Mouse (Mus musculus) heart, adult 11 months (tissue): ENCODE measurements around the gene Gm20388.

ENCODE experiments used
- DNase-seq: peaks from one replicate; pipeline ENCODE4 v3.0.0; 2022

The Gm20388 gene

DNA sequence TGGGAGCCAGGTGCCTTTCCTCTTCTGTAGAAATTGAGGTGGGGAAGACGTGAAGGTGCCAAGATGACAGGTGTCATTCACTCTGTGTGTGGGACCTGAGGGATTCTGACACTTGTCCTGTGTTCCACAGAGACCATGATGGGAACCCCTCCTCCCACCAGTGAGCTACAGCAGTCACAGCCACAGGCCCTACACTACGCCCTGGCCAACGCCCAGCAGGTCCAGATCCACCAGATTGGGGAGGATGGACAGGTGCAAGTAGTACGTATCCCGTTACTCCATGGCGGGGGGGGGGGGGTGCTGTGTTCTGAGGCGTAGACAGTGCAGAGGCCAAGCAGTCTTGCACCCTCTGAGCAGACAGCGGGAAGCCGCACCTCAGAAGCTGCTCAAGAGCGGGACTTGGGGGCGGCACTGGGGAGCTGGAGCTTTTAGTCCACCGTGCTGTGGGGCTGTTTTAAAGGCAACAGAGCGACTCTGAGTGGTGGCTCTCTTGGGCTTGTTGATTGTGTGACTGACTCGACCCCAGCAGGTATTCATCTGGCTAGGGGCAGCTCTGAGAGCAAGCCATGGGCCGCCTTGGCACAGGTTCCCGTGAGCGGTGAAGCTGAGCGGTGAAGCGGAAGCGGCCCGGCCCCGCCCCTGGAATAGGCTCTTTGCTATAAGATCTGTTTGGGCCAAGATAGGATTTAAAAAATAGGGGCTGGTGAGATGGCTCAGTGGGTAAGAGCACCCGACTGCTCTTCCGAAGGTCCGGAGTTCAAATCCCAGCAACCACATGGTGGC lies 2095.0 kb downstream of the Gm20388 start:
- DNase-seq: no peak

DNA sequence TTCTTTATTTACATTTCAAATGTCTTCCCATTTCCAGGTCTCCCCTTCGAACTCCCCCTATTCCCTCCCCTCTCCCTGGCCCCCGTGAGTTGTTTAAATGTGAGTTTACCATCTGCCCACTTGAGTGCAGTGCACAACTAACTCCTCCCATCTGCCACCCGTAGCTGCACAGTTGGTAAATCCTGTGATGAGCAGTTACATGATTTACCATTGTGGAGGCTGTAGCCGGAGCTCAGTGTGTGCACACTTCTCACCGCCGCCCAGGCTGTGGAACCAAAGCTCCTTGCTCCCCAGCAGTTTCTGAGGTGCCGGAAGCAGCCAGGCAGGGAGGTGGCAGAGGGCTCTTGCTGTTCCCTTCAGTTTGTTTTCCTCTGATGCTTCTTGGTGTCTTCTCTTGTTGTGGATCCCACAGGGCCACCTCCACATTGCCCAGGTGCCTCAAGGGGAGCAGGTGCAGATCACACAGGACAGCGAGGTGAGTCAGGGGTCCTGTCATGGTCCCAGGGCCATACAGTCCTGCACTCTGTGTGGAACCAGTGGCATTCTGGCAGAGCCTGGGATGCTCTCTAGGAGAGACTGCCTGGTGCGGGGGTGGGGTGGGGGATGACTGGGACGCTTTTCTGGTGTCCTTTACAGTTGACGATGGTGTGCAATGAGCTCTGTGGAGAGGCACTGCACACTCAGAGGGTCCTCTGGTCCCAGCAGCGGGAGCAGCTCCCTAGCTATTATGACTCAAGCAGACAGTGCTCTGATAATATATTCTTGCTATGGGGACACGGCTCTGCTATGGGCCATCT lies 2096.2 kb downstream of the Gm20388 start:
- no peak for DNase-seq

DNA sequence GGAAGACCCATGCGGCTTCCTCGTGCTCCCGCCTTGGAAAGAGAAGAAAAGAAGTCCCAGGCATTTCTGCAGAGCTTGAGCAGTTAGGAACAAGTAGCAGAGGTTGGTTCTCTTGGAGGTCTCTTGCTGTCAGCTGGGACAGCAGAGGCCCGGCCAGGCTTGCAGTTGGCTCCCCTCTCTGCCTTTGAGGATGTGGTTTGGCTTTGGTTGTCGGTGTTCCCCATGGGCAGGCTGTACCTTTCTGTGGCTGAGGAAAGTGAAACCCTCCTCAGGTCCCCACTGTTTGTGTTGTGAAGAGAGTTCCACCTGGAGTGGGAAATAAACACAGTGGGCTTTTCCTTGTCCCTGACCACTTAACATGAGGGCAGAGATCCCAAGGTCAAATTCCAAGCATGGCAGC lies 2097.8 kb downstream of the Gm20388 start:
- no peak for DNase-seq

DNA sequence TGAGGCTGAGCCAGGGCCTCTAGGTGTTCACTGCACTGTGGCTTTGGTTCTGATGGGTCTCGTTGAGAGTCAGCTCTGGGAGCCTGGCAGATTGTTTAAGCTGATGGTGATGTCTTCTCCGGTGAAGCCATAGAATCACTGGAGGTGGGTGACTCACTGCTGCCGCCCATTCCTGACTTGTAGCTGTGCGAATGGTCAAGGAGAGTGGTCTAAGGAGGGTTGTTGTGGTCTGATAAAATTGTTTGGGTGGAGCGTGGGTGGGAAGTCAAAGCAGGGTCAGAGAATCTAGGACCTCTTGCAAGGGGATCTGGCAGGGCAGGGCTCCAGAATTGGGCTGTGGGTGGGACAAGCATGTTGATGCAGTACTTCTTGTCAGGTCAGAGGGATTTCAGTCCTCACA lies 2100.0 kb downstream of the Gm20388 start:
- DNase-seq: no peak

DNA sequence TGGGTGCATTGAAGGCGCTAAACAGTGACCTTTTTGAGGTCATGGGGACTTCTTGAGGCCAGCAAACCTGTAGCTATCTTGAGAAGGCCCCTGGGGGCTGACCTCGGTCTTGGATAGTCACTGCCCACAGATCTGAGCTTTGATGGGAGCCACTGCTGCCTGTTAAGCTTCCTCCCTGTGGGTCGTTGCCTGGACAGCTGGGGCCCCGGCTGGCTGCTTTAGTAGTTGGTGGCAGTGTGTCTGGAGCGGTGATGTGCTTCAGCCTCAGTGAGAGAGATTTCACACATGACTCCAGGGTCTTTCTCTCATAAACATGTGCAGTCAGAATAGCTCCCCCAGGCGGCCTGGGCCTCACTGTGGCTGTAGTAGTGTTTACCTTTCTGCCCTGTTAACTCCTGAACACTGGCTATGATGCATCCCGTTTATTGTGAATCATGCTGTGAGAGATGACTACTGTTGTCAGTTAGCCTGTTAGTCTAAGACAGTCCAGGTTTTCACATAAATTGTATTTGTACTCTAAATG lies 2100.5 kb downstream of the Gm20388 start:
- no peak for DNase-seq

DNA sequence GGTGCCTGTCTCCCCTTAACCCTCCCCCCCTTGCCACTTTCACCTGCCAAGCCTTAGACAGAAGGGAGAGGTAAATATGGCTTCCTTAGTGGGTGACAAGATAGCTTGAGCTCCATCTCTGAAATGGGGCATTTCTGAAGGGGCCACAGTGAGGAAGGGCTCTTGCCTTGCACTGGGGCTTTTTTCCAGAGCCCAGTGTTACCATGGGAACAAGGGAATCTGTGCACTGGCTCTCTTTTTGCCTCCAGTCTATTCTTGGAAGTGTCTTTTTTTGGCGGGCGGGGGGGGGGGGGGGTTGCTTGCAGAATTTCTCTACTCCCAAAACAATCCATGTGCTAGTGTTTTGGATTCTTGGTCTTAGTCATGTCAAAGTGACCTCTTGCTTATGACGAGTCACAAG lies 2104.0 kb downstream of the Gm20388 start:
- DNase-seq: no peak

DNA sequence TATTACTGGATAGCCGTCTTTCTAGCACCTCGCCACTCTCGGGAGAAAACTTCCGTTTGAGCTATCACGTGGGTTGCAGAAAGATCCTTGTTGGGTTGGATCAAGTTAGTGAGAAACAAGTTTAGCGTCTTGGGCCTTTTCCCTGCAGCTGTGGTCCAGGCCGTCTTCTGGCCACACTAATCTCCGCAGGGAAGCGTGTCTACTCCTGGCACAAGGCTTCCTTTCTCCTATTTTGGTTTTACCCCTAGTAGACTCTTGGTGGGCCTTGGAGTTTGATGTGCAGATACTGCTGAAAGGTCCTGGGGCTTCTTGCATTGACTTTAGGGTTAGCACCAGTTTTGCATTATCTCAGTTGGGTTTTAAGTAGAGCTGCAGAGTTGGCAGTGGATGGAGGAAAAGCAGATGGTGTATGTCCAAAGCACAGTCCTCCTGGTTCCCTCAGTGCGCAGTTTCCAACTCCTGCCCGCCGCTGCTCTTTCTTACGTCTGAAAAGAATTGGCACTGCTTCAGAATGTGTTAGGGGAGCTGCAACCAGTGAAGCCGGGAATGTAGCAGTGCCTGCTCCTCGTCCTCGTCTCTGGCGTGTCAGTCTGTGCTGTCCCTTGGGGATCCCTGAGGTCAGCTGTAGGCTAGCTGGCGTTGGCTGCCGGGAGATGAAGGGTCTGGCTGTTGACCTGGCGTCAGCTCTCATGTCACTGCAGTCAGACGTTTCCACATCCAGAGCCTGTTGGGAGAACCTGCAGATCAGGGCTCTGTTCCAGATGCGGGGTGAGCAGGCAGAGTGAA lies 2107.6 kb downstream of the Gm20388 start:
- DNase-seq: peak; percentile 98

DNA sequence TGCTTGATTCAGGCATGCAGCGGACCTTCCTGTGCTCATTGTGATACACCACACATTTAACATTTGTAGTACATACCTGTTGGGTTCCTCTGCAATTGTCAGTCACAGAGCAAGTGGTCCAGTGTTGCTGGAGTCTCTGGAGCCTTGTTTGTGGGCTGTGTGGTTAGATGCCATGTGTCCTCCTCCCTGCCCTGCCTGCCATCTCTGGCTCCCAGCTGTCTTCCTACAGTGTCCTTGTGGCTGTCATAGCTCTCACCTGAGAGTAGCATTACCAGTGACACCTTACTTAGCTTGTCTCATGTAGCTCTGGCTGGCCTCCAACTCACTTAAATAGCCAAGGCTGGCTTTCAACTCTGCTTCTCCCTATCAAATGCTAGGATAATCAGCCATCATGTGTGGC lies 2108.5 kb downstream of the Gm20388 start:
- no peak for DNase-seq

DNA sequence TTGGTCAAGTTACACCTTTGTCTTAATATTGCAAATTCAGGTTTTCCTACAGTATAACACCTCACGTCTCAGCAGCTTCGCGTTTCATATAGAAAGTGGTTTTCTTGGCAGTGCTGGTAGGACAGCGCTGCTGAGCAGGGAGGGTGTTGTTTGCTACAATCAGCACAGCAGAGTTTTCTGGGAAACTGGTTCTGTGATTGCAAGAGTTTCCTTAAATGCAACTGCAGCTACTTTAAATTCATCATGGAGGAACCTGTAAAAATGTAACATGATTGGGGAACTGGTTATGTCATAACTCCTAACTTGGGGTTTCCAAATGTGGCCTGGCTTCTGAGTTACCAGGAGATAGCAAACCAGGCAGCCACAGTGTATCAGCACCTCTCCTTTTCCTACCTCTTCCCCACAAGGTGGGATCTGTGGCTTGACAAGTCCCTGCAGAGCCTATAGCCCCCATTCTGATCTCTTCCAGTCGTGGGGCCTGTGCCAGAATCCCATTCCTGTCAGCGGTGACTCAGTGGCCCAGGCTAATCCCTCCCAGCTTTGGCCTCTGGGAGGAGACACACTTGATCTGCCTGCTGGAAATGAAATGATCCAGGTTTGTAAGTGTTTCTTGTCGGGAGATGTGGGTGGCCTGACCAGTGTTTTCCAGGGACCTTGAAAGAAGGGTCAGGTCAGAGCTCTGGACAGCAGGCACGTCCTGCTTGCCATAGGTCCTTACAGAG lies 2109.6 kb downstream of the Gm20388 start:
- no peak for DNase-seq

DNA sequence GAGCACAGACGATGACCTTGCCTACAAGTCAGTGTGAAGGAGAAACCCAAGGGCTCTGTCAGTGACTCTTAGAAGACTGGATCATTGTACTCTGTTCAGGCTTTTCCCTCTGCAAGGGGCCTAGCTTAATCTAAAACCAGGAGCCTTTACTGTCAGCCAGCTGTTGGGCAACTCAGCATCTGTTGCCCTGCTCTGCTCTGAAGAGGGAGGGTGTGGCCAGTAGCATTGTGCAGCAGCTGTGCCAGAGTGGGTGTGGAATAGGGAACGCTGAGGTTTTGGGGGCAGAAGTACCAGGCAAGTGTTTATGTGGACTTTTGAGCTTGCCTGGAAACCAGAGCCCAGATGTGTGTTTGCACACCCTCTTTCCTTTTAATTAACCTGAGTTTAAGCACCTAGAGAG lies 2111.1 kb downstream of the Gm20388 start:
- DNase-seq: peak; percentile 96

DNA sequence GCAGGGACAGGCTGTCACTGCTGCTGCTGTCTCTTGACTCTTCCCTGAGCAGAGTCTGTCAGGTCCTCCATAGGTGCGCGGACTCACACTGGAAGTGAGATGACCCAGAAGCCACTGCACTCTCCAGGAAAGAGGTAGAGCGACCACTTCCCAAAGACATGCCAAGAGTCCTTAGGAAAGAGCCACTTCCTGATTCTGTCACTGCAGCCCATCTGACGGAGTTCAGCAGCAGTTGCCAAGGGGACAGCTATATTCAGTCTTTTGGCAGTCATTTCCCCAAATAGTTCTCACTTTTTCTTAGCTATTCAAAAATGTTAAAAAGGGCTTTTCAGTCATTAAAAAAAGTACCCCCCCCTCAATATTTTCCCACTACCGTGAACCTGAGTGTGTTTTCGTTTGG lies 2111.6 kb downstream of the Gm20388 start:
- DNase-seq: peak; percentile 93

DNA sequence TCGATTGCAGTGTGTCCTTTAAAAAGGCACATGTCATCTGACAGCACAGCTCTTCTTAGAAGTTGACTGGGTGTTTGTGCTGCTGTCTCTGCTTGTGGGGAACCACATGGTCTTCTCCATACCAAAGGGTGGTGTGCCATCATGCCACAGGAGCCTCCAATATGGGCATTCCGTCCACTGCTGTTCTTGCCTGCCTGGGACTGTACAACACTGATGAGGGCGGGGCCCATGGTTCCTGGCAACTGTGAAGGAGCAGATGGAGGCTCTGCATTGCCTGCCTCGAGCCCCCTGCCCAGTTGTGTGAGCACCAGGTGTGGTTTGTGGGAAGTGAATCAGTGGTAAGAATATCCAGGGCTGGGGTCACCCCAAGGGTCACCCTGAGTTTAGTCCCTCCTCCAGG lies 2112.1 kb downstream of the Gm20388 start:
- DNase-seq: peak; percentile 92

DNA sequence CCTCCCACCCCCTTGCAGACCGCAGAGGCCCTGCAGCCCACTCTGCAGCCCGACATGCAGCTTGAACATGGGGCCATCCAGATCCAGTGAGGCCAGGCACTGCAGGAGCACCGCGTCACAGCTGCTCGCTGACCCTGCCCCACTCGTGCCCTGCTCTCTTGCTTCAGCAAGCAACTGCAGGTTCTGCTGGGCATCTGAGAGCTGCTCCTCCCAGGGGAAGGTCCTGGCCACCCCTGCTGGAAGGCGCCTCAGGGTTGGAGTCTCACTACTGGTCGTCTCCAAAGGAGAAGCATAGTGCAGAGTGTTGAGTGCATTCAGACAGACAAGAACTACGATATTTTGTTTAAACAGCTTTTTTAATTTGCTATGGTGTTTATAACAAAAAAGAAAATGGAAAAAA lies 2114.9 kb downstream of the Gm20388 start:
- no peak for DNase-seq

DNA sequence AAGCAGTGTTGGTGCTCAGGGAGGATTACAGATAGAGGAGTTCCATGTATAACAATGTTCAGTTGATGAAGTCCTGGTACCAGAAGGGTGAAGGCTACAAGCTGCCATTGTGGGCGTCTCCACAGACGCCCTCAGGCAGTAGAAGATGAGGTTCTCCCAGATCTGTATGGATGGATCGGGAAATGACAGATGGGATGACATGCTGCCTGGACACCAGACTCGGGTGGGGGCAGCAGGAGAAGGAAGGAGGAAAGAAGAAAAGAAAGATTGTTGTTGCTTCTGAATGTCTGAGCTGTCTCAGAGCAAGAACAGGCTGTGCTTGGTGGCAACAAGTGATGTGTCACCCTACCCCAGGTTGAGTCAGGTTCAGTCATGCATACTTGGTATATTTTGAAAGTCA lies 2117.5 kb downstream of the Gm20388 start:
- DNase-seq: no peak

DNA sequence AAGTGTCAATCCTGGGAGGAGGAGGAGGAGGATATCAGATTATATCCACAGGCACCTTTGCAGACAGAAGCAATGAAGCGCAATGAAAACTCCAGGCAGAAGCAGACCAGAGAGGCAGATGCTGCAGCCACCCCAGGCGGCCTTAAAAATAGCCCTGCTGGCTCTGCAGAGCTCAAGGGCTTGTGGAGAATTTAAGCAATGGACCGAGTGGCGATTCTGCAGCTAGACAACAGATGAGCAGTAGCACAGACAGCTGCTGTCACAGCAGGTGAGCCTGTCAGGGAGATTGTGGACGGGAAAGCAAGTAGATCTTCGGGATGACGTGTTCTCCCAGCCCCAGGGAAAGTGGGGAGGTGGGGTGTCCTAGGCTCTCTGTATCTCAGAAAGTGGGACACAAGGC lies 2120.3 kb downstream of the Gm20388 start:
- no peak for DNase-seq

DNA sequence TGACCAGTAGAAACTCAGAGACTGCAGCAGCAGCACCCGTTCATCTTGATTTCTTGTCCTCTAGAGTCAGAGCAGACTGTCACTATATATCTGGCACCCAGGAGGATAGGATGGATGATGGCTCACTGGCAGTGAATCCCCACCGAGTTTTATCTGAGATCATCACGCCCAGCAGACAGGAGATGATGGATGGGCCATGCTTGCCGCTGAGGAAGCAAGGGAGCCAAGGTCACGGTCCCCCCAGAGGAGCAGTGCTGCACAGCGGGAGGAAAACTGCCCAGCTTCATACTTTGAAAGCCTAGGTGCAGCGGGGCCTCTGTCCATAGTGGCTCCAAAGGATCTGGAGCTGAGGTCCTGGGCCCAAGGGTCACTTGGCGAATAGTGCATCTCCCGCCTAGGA lies 2122.1 kb downstream of the Gm20388 start:
- no peak for DNase-seq

DNA sequence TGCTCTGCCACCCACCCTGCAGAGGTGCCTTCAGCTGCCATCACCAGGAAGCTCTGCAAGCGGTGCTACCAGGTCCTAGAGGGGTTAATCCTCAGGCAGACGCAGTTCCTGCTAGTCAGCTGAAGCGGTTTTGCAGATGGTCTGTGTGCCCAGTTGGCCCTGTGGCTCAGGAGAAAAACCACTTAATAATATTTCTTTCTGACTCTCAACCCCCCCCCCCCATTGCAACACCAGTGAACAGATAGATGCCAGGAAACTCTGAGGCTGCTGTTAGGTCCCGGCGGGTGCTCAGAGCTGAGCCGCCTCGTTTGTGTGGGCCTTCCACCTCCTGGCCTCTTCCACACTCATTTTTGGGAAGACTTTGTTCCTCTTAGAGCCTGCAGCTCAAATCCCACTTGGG lies 2124.9 kb downstream of the Gm20388 start:
- DNase-seq: no peak

DNA sequence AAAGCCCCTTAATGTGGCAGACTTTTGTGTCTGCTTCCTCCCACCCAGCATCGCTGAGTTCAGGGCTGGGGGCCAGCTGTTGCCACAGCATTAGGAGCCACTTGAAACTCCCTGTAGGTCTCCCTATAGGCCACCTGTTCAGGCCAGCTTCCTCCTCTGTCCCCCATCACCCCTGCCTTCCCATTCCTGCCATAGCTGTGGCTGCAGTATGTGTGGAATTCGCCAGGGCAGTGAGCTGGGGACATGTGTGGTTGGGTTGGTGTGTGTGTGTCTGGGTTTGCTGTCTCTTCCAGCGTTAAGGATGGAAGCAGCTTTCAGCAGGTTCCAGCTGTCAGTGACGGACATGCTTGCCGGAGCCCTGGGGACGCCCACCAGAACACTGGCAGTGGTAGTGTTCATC lies 2125.7 kb downstream of the Gm20388 start:
- DNase-seq: no peak

DNA sequence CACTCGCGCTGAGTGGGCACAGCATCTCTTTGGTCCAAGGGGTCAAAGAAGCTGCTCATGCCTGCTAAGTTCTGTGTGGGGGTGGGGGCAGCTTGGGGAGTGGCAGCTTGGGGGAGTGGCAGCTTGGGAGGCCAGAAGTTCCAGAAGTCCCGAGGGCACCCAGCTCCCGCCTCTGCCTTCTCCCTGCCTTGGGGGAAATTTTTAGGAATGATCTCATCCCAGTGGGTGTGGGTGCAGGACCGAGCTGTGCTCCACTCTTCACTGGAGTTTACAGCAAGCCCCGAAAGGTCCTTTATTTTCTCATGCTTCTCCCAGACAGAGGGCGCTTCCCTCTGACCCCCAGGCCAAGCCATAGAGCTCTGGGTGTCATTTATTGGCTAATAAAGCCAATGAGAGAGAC lies 2126.6 kb downstream of the Gm20388 start:
- DNase-seq: no peak

DNA sequence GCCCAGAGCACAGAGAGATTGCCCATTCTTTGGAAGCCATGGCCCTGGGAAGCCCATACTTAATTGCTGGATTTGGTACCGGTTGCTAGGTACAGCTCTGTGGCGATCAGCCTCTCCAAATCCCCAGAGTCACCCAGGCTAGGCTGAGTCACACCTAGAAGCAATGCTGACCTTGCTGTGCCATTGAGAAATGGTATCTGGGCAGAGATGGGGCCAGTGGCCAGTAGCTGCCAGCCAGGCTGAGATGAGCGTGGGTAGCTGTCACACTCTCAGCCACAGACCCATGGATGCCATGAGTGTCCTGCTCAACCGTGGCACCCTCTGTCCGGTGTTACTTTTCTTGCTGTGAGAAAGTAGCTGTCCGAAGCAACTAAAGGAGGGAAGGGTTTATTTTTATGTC lies 2127.4 kb downstream of the Gm20388 start:
- DNase-seq: no peak

DNA sequence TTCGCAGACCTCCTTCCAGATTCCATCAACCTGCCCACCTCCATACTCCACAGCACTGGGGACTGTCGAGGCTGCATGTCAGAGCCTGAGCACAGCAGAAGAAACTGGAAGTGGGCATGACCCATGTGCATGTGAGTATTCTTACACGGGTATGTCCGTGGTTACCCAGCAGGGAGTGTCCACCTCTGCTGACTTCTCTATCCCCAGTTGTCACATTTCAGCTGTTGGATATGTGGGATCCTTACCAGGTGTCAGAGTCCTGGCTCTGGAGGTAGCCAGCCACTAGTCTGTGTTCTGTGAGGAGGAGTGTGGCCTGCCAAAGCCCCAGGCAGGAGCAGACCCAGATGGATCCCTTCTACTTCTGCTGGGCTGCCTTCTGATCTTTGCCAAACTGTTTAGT lies 2128.8 kb downstream of the Gm20388 start:
- DNase-seq: no peak

DNA sequence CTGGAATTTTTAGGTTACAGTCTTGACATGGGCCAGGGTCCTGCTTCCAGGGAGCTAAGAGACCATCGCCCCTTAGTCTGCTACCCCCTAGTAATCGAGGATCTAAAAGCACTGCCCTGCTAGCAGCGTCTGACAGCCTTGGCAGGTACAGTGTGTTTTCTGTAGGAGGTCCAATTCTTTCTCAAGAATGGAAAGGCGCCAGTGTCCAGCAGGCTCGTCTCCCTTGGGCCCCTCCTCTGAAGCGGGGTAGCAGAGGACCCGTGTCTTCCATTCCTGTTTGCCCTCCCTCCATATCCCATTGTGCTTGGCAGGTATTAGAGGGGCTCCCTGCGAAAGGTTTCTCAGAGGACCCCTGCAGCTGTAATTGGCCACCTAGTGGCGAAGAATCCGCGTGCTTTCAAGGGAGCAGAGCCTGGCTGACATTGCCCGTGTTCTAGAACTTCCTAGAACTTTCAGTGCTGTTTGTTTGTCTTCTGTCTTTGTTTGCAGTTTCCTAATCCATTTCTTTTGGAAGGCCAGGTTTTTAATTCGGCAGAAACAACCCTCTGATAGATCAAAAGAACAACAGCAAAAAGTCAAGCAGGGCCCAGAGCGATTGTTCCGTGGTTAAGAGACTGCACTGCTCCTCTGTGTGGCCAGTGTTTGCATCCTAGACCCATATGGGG lies 2136.7 kb downstream of the Gm20388 start:
- peak; percentile 92 for DNase-seq
